Mouse (Mus musculus) olfactory bulb, adult 2 months (tissue): ENCODE results near the gene Slc6a18.

ENCODE experiments used
- CTCF ChIP-seq: fragments of 200-500 bp; IDR thresholded peaks from 2 replicates; pipeline ENCODE4 v1.5.1; 2012; ENCODE audit warnings: low read depth, mild to moderate bottlenecking, low read length, moderate library complexity; ENCODE audit not compliant: insufficient read depth
- POLR2A ChIP-seq: fragments of 200-500 bp; IDR thresholded peaks from 2 replicates; pipeline ENCODE4 v1.6.1; 2012; ENCODE audit warnings: mild to moderate bottlenecking, low read depth, low read length, moderate library complexity; ENCODE audit not compliant: insufficient read depth

DNA sequence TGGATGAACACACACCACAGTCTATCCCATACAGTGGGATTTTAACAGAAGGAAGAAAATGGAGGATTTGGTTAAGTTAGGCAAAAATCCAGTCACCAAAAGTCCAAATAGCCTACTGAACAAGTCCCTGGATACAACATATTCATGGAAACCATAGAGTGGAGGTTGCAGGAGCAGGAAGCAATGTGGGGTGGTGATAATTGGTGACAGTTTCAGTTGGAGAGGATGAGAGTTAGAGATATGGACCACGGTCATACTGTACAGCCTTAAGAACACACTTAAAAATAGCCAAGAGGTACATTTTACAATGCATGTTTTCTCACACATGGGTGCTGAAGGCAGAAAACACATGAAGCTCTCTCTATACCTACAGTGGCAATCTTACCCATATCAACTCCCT, 17.1 kb upstream of the Slc6a18 start:
- TF ChIP-seq POLR2A, result no peak
- TF ChIP-seq CTCF, result no peak
